Mouse (Mus musculus): ENCODE measurements around the gene Setd1b. TPM values are rescaled to one million over a fixed set of nuclear protein-coding genes. Genes with fewer than 3 reads are reported as not detected.
A peak's percentile ranks its signal among the peaks of the same experiment; 100 is the strongest.

Setd1b gene
- total and polyA plus RNA-seq, 3 experiments, result 3.0 to 23.5 TPM; not detected in 1

- no peak for TF ChIP-seq JUND (IDR thresholded peaks at IDR 0.05; ENCODE audit: low read depth, low read length)
- TF ChIP-seq MYB (IDR thresholded peaks at IDR 0.05; ENCODE audit: low read depth, low read length), result peak; percentile 59; the same call in 1 of the 2 replicates
- TF ChIP-seq POLR2AphosphoS2 (IDR thresholded peaks at IDR 0.05; ENCODE audit: low read length), result peak; percentile 36; the same call in 1 of the 2 replicates
- TF ChIP-seq EP300 (IDR thresholded peaks at IDR 0.05; ENCODE audit: low read depth in 1 of 2, low read length in 2 of 2), result peak; percentile 60 to 83
- peak; percentile 80 for TF ChIP-seq MAX (IDR thresholded peaks at IDR 0.05; ENCODE audit: low read length)
- peak; percentile 64; the same call in 1 of the 2 replicates for TF ChIP-seq TBP (IDR thresholded peaks at IDR 0.05; ENCODE audit: low read depth, low read length)
- peak; percentile 95 for TF ChIP-seq NRF1 (IDR thresholded peaks at IDR 0.05; ENCODE audit: insufficient read depth, low read depth, low read length, poor library complexity, severe bottlenecking)
- TF ChIP-seq CHD2 (IDR thresholded peaks at IDR 0.05; ENCODE audit: low read length), result peak; percentile 54
- peak; percentile 97 for TF ChIP-seq ETS1 (IDR thresholded peaks at IDR 0.05; ENCODE audit: low read depth, low read length)
- no peak for TF ChIP-seq CHD1 (IDR thresholded peaks at IDR 0.05; ENCODE audit: low read depth, low read length)
- 0 out of 2 replicates have a peak, but pooled peaks have one; percentile 40 for TF ChIP-seq KAT2A (conservative IDR thresholded peaks at IDR 0.05; ENCODE audit: low read depth, low read length)
- no peak for TF ChIP-seq ZC3H11A (IDR thresholded peaks at IDR 0.05; ENCODE audit: low read depth, low read length)
- peak; percentile 65; the same call in 1 of the 2 replicates for TF ChIP-seq HCFC1 (IDR thresholded peaks at IDR 0.05; ENCODE audit: low read depth, low read length)
- no peak for TF ChIP-seq ZNF384 (IDR thresholded peaks at IDR 0.05; ENCODE audit: low read depth, low read length)
- TF ChIP-seq MEF2A (IDR thresholded peaks at IDR 0.05; ENCODE audit: extremely low read depth, insufficient replicate concordance, low read depth, low read length, poor library complexity, severe bottlenecking), result no peak
- TF ChIP-seq SIN3A (IDR thresholded peaks at IDR 0.05; ENCODE audit: low read length), result peak; percentile 60
- TF ChIP-seq RCOR1 (IDR thresholded peaks at IDR 0.05; ENCODE audit: low read depth, low read length), result peak; percentile 42
These were observed 47.6 kb upstream of the Setd1b start (continued) for GRCm38 (mm10) chr5:123094238-123094991.

- H3K27ac ChIP-seq (ENCODE audit: control insufficient read depth, low read depth, low read length), result no peak overlapping the region
- no peak overlapping the region for H3K4me3 ChIP-seq (ENCODE audit: control insufficient read depth in 1 of 2, insufficient read depth in 1 of 2, low read depth in 2 of 2, low read length in 2 of 2)
- no peak for DNase-seq (ENCODE audit: low read depth, low spot score)
- no peaks in the 10 kb centered on the region for H3K27me3 ChIP-seq (ENCODE audit: control insufficient read depth in 1 of 2, insufficient read depth in 2 of 2, low read length in 2 of 2)
- no peak overlapping the region for H3K9ac ChIP-seq (ENCODE audit: control insufficient read depth, low read depth, low read length, poor library complexity, severe bottlenecking)
- H3K36me3 ChIP-seq (ENCODE audit: control insufficient read depth in 1 of 2, insufficient read depth in 2 of 2, low read length in 2 of 2), result peaks cover 0 to 20% of the 10 kb centered on the region in 2 experiments; a peak in 3 of 4 replicates
- no peaks in the 10 kb centered on the region for H3K79me2 ChIP-seq (ENCODE audit: control insufficient read depth, insufficient read depth, low read length, poor library complexity)
- H3K4me1 ChIP-seq (ENCODE audit: control insufficient read depth in 1 of 2, insufficient read depth in 2 of 2, low read length in 2 of 2), result peaks cover 6 to 22% of the 10 kb centered on the region in 2 experiments; a peak in 3 of 4 replicates
- TF ChIP-seq POLR2AphosphoS5 (IDR thresholded peaks at IDR 0.05; ENCODE audit: borderline replicate concordance, low read depth, low read length) (no peak), CTCF (IDR thresholded peaks at IDR 0.05 in 2 of 3, conservative IDR thresholded peaks at IDR 0.05 in 1 of 3; ENCODE audit: control insufficient read depth in 1 of 3, insufficient read depth in 1 of 3, low read depth in 2 of 3, low read length in 3 of 3, poor library complexity in 1 of 3, severe bottlenecking in 1 of 3) (no peak), TBP (IDR thresholded peaks at IDR 0.05; ENCODE audit: low read depth, low read length) (no peak), ZC3H11A (IDR thresholded peaks at IDR 0.05; ENCODE audit: low read depth, low read length) (no peak), BHLHE40 (IDR thresholded peaks at IDR 0.05; ENCODE audit: borderline replicate concordance, low read depth, low read length) (no peak), GABPA (IDR thresholded peaks at IDR 0.05; ENCODE audit: low read depth, low read length) (no peak), POLR2A (IDR thresholded peaks at IDR 0.05; ENCODE audit: control insufficient read depth in 1 of 2, insufficient read depth in 1 of 2, low read depth in 1 of 2, low read length in 2 of 2, poor library complexity in 1 of 2) (no peak), NRF1 (IDR thresholded peaks at IDR 0.05; ENCODE audit: insufficient read depth, low read depth, low read length, poor library complexity, severe bottlenecking) (no peak), POLR2AphosphoS2 (IDR thresholded peaks at IDR 0.05; ENCODE audit: low read length) (no peak), TAL1 (IDR thresholded peaks at IDR 0.05; ENCODE audit: low read length) (no peak), RCOR1 (IDR thresholded peaks at IDR 0.05; ENCODE audit: low read depth, low read length) (no peak), MEF2A (IDR thresholded peaks at IDR 0.05; ENCODE audit: extremely low read depth, insufficient replicate concordance, low read depth, low read length, poor library complexity, severe bottlenecking) (no peak), JUND (IDR thresholded peaks at IDR 0.05; ENCODE audit: low read depth, low read length) (no peak), CHD1 (IDR thresholded peaks at IDR 0.05; ENCODE audit: low read depth, low read length) (no peak), SMC3 (IDR thresholded peaks at IDR 0.05; ENCODE audit: low read depth, low read length) (no peak)
- H3K9me3 ChIP-seq (replicated peaks; ENCODE audit: insufficient read depth, low read length), result no peaks in the 10 kb centered on the region
These were observed 45.7 kb upstream of the Setd1b start for GRCm38 (mm10) chr5:123096299-123096698.

Data from MEL (cell line).